Mouse (Mus musculus) stomach, embryonic 14.5 days (tissue): Measurements from ENCODE around the gene Pik3r5. TPM values are rescaled to one million over a fixed set of nuclear protein-coding genes. Genes with fewer than 3 reads are reported as not detected.

Experiments
- ATAC-seq: fragments of 200-750 bp; cut with Nextera tagmentation; 2 replicates; pipeline ENCODE4 v1.8.0; 2017; ENCODE audit warnings: low read depth, moderate TSS enrichment; ENCODE audit not compliant: insufficient number of reproducible peaks, insufficient read depth, low FRiP score
- H3K27ac ChIP-seq: fragments of 300-500 bp; sonication (generic); 2 replicates; pipeline ENCODE4 v1.5.1; 2014; ENCODE audit warnings: mild to moderate bottlenecking, low read length, moderate library complexity, mixed read lengths
- H3K27me3 ChIP-seq: fragments of 300-500 bp; sonication (generic); 2 replicates; pipeline ENCODE4 v1.6.1; 2014; ENCODE audit warnings: low read length, control low read depth, mixed read lengths; ENCODE audit not compliant: control insufficient read depth, insufficient read depth
- H3K36me3 ChIP-seq: fragments of 300-500 bp; sonication (generic); 2 replicates; pipeline ENCODE4 v1.6.1; 2014; ENCODE audit warnings: mild to moderate bottlenecking, control low read depth, low read length, moderate library complexity, mixed read lengths; ENCODE audit not compliant: control insufficient read depth, insufficient read depth
- H3K4me1 ChIP-seq: fragments of 300-500 bp; sonication (generic); 2 replicates; pipeline ENCODE4 v1.6.1; 2014; ENCODE audit warnings: low read length, control low read depth, mixed read lengths; ENCODE audit not compliant: control insufficient read depth, insufficient read depth
- H3K4me2 ChIP-seq: fragments of 300-500 bp; sonication (generic); replicated peaks from 2 replicates; pipeline ENCODE4 v1.6.1; 2014; ENCODE audit warnings: low read depth, low read length, control low read depth
- H3K4me3 ChIP-seq: fragments of 300-500 bp; sonication (generic); 2 replicates; pipeline ENCODE4 v1.5.1; 2014; ENCODE audit warnings: low read depth, low read length, control low read depth
- H3K9ac ChIP-seq: fragments of 300-500 bp; sonication (generic); replicated peaks from 2 replicates; pipeline ENCODE4 v1.6.1; 2014; ENCODE audit warnings: low read depth, mild to moderate bottlenecking, control low read depth, low read length, moderate library complexity, mixed read lengths
- H3K9me3 ChIP-seq: fragments of 300-500 bp; sonication (generic); 2 replicates; pipeline ENCODE4 v1.6.1; 2016; ENCODE audit warnings: low read depth, low read length, control low read depth; ENCODE audit not compliant: control insufficient read depth
- WGBS: fragments of 180-500 bp; shearing (Covaris S2); extraction: QIAGEN DNeasy Blood & Tissue Kit; methylation state at CpG from one replicate; pipeline ENCODE4 v1.1.7; 2014; 5-methylcytosine and 5-hydroxymethylcytosine counted together
- polyA plus RNA-seq: library from polyadenylated mRNA; unstranded; fragments of >200 nt; fragmentation: Nextera tagmentation; extraction: Ambion mirVana; gene quantifications from 2 replicates; pipeline ENCODE4 v1.2.1, GENCODE M21; 2014

The Pik3r5 gene
- polyA plus RNA-seq, 1 experiment from 2014 or later, result 1.3 TPM

DNA sequence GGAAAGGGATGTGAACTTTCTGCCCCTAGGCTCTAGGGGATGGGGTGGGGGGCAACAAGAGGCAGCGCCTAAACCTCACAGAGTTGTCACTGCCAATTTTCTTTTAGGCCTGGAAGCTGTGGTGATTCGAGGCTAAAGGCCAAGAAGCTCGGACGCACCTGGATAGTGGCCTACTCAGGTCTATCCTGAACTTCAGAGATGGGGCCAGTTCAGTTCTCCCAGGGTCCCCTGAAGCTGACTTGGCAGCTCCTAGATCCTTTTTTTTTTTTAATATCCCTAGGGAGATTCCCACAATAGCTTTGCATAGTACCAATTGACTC is 44.5 kb upstream of the Pik3r5 start:
- ATAC-seq, result no peak
- peak overlapping the region; percentile 77; the same call in 1 of the 2 replicates for H3K27ac ChIP-seq
- no peaks in the 10 kb centered on the region for H3K9me3 ChIP-seq
- H3K4me1 ChIP-seq, result peaks cover 18% of the 10 kb centered on the region
- 43% methylated on average over 4 of the region's 4 CpGs for WGBS
- H3K27me3 ChIP-seq, result peaks cover 23% of the 10 kb centered on the region
- peak overlapping the region; percentile 63 for H3K9ac ChIP-seq
- peak overlapping the region; percentile 94 for H3K4me2 ChIP-seq
- H3K4me3 ChIP-seq, result peak overlapping the region; percentile 70
- no peaks in the 10 kb centered on the region for H3K36me3 ChIP-seq

DNA sequence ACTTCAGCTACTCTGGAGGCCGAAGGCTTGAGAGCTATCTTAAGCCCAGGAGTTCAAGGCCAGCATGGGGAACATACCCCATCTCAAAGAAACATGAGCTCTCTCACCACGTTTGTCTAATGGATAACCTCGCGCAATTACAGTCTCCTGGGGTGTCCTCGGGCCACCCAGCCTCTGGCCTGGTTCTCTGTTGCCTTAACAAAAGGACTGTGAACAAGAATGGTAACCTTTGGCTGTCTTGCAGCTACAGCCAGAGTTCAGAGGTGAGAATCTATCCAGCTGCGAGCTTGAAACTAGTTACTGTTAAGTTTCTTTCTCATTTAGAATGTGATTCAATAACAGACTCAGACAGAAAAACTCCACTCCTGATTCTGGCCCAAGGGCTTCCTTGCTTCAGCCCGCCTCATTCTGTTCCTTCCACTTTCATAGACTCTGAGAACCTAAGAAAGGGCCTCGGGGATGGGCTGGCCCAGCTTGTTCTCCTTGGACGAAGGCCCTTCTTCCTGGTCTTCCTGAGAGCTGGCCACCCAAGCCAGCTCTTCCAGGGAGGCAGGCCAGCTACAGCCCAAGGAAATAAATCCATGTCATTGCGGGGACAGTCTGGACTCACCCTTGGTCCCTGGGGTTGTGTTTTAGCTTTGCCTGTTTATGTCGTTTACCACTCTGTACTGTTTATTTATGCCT is 43.8 kb upstream of the Pik3r5 start:
- Histone ChIP-seq H3K4me3 (no peak overlapping the region), H3K36me3 (no peaks in the 10 kb centered on the region), H3K4me1 (peaks cover 18% of the 10 kb centered on the region), H3K9ac (no peak overlapping the region), H3K9me3 (no peaks in the 10 kb centered on the region), H3K27me3 (peaks cover 26% of the 10 kb centered on the region), H3K4me2 (no peak overlapping the region), H3K27ac (no peak overlapping the region)
- no peak for ATAC-seq
- WGBS, result 59% methylated on average over 11 of the region's 11 CpGs

DNA sequence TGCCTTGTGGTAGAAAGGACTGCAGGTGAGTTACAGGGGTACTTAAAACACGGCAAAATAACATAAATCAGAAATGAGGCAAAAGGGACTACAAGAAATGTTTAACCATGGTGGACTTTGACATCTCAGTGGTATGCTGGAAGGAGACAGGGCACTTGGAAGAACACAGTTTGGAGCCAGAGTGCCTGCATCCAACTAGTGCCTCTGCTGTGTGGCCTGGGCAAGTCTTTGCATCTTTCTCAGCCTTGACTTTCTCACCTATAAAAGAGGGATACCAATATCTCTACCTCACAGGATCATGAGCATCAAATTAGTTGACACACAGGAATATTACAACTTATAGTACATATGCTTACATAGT is 43.3 kb upstream of the Pik3r5 start:
- no peak overlapping the region for H3K9ac ChIP-seq
- H3K4me3 ChIP-seq, result no peak overlapping the region
- no peak for ATAC-seq
- no peaks in the 10 kb centered on the region for H3K36me3 ChIP-seq
- no peak overlapping the region for H3K27ac ChIP-seq
- no peak overlapping the region for H3K4me2 ChIP-seq
- WGBS, result 33% methylated on average over 1 of the region's 1 CpGs
- no peaks in the 10 kb centered on the region for H3K9me3 ChIP-seq
- H3K27me3 ChIP-seq, result peaks cover 26% of the 10 kb centered on the region
- H3K4me1 ChIP-seq, result peaks cover 13% of the 10 kb centered on the region

DNA sequence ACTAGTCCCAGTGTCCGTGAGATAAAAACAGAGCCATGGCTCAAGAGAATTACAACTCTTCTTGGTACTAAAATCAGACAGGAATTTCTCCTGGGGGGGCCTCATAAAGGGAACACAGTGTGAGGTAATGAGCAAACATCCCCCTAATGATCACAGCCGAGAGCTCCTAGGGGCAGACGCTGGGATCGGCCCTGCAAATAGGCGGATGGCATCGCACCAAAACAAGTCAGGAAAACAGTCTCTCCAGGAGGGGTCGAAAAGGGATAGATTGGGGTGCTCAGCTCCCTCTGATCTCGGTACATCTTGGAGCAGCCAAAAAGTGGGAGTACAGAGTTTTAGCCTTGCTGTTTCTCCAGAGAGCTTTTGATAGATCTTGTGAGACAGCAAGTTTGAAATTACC is 42.3 kb upstream of the Pik3r5 start:
- no peak overlapping the region for H3K4me2 ChIP-seq
- H3K36me3 ChIP-seq, result no peaks in the 10 kb centered on the region
- H3K27ac ChIP-seq, result no peak overlapping the region
- WGBS, result 12% methylated on average over 8 of the region's 8 CpGs
- H3K4me3 ChIP-seq, result no peak overlapping the region
- H3K9ac ChIP-seq, result no peak overlapping the region
- H3K27me3 ChIP-seq, result peaks cover 26% of the 10 kb centered on the region
- no peak for ATAC-seq
- H3K9me3 ChIP-seq, result no peaks in the 10 kb centered on the region
- peaks cover 10% of the 10 kb centered on the region for H3K4me1 ChIP-seq

DNA sequence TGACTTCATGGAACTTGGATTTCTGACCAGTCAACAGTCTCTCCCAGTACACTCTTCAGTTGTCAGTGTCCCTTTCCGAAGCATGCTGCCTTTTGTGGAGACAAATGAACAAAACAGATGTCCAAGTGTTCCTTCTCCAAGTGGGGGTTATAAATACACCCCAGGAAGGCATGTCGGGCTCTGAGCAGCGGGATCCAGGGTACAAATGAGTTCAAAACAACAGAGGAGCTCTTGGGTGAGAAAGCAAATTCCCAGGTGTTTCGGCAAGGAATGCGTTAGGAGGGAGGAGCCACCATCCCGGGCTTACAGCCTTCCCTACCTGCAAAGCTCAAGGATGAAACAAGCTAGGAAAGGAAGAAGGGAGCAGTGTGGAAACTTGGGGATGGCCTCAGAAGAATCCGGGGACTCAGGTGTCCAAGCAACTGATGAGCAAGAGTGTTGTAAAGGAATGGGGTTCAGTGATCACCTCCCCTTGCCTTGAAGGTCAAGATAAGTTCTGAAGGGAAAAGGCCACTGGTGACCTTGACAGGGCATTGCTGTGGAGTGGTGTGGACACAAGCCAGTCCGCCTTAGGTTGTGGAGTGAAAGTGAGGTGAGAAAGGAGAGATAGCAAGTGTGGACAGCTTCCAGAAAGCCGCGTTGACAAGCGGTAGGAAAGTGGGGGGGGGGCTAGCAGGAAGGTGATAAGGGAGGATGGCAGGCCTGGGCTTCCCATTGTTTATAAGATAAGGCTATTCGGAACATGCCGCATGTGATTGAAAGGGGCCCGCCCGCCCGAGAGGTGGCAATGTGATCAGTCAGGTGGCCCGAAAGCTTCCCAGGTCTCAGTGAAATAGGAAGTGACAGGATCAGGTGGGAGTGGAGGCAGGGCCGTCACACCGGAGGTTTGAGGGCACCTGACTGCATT is 41.3 kb upstream of the Pik3r5 start:
- Histone ChIP-seq H3K9ac (no peak overlapping the region), H3K4me1 (peaks cover 2% of the 10 kb centered on the region), H3K4me2 (no peak overlapping the region), H3K27ac (no peak overlapping the region), H3K27me3 (peaks cover 21% of the 10 kb centered on the region), H3K9me3 (no peaks in the 10 kb centered on the region), H3K36me3 (no peaks in the 10 kb centered on the region), H3K4me3 (no peak overlapping the region)
- ATAC-seq, result no peak
- WGBS, result 9% methylated on average over 19 of the region's 19 CpGs

DNA sequence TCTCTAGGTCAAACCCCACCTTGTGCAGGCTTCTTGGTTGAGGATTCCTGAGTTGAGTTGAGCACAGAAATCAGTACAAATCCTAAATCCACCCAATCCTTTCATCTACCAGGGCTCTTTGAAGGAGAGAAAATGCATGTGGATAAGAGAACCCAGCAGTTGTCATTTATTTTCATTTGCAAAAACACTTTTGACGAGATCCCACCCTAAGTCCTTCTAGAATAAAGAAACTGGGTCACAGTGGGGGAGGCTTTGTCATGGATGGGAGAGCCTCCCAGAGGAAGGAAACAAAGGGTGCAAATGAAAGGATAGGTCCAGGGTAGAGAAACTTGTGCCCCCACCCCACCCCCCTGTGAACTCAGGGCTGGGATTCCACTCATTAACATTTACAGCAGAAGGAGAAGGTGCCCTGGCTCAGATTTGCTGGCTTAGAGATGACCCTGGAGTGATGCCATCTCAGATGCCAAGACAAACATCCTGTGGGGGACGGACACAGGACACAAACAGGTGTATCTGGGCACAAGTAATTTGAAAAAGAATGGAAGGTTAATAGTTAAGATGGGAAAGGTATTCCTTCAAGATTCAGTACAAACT is 37.9 kb upstream of the Pik3r5 start:
- Histone ChIP-seq H3K4me3 (no peak overlapping the region), H3K9ac (no peak overlapping the region), H3K36me3 (no peaks in the 10 kb centered on the region), H3K27me3 (peaks cover 26% of the 10 kb centered on the region), H3K4me1 (no peaks in the 10 kb centered on the region), H3K4me2 (no peak overlapping the region), H3K9me3 (no peaks in the 10 kb centered on the region), H3K27ac (no peak overlapping the region)
- WGBS, result 71% methylated on average over 2 of the region's 2 CpGs
- no peak for ATAC-seq

DNA sequence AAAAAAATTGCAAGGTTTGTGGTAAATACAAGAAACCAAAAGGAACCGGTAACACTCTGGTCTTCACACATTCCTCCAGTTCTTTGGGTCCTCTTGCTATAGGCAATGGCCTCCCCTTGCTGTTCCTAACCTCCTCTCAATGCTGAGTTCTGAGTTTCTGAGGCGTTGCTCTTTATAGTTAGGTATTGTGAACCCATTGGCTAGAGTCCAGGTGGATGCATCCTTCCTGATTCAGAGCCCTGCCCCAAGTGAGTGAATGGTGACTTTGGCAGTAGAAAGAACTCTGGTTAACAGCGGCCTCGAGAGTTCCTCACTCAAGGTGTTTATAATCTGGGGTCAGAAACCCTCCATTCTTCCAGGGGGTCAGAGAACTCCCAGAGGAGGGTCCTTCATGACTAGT is 37.2 kb upstream of the Pik3r5 start:
- H3K4me1 ChIP-seq, result no peaks in the 10 kb centered on the region
- no peak overlapping the region for H3K27ac ChIP-seq
- H3K9me3 ChIP-seq, result no peaks in the 10 kb centered on the region
- H3K36me3 ChIP-seq, result no peaks in the 10 kb centered on the region
- H3K9ac ChIP-seq, result no peak overlapping the region
- H3K27me3 ChIP-seq, result peaks cover 26% of the 10 kb centered on the region
- H3K4me2 ChIP-seq, result no peak overlapping the region
- no peak overlapping the region for H3K4me3 ChIP-seq
- 41% methylated on average over 4 of the region's 4 CpGs for WGBS
- no peak for ATAC-seq

DNA sequence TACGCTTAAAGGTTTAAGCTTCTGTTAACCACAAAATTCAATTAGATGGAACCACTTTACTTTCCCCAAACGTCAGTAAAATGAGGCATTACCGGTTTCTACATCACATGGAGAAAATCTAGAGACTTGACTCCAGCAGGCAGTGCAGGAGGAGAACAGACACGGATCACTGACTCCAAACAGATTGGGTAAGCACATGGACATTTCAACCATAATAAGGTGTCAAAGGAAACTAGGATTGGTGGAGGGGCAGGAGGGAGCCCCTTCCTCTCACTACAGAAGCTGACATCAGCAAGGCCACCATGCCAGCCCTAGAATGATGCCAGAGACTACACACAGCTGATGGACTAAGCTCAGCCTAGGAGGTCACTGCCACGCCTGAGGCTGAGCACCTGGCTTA is 36.4 kb upstream of the Pik3r5 start:
- H3K4me1 ChIP-seq, result no peaks in the 10 kb centered on the region; the same call in 1 of the 2 replicates
- no peaks in the 10 kb centered on the region for H3K9me3 ChIP-seq
- H3K4me2 ChIP-seq, result no peak overlapping the region
- no peak for ATAC-seq
- H3K27ac ChIP-seq, result no peak overlapping the region
- H3K9ac ChIP-seq, result no peak overlapping the region
- peaks cover 24% of the 10 kb centered on the region for H3K27me3 ChIP-seq
- H3K4me3 ChIP-seq, result no peak overlapping the region
- H3K36me3 ChIP-seq, result no peaks in the 10 kb centered on the region
- WGBS, result 68% methylated on average over 5 of the region's 5 CpGs
